Mouse (Mus musculus) urinary bladder, adult 18-20 months (tissue): ENCODE measurements around the gene Evi5l.

Source experiments
- DNase-seq, 2 experiments: peaks; one replicate each; pipeline ENCODE4 v3.0.0; 2022; ENCODE audit warnings: low spot score in 2 of 2, mixed read lengths in 2 of 2

Evi5l gene

DNA sequence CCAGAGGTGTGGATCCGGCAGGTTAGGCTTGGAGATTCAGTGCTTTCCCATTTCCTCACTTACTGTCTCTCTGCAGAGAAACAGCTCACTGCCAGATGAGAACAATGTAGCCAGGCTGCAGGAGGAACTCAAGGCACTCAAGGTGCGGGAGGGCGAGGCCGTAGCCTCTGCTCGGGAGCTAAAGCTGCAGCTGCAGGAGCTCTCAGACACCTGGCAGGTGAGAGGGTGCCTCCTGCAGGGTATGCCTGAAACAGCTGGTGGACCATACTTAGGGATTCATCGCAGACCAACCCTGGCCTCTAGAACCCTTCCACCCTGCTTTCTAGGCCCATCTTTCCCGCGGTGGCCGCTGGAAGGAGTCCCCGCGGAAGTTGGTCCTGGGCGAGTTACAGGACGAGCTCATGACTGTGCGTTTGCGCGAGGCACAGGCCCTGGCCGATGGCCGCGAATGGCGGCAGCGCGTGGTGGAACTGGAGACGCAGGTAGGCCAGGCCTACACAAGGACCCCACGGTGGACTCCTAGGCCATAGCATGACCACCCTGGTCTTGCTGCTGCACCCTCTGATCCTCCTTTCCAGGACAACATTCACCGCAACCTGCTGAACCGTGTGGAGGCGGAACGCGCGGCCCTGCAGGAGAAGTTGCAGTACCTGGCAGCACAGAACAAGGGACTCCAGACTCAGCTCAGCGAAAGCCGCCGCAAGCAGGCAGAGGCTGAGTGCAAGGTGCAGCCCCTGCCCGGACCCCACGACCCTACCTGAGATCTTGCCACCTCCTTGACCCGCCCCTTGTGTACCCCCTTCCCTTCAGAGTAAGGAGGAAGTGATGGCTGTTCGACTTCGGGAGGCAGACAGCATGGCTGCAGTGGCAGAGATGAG is 39.1 kb downstream of the Evi5l start:
- DNase-seq = no peak

DNA sequence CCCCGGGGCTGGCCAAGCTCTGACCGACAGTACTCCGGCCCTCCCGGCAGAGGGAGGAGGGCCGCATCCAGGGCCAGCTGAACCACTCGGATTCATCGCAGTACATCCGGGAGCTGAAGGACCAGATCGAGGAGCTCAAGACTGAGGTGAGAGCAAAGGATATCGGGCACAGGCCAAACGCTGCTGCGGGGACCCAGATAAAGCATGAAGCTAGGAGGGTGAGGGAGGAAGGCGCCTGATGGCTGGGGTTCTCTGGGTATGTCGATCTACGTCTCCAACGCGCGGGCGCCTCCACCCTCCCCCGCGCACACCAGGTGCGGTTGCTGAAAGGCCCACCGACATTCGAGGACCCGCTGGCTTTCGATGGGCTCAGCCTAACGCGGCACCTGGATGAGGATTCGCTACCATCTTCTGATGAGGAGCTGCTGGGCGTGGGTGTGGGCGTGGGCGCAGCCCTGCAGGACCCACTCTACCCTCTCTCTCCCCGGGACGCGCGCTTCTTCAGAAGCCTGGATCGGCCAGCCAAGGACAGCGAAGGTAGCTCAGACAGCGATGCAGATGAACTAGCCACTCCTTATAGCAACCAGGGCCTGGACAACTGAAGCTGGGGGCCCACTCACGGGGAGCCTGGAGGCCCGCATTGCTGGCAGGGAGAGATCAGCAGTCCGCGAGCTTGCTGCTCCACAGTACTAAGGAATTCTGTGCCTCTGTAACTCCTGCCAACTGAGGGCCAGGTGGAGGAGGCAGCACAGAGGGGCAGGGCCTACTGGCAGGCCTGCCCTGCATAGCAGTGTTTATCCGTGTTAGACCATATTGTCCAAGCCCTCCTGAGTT is 40.0 kb downstream of the Evi5l start:
- DNase-seq = no peak

DNA sequence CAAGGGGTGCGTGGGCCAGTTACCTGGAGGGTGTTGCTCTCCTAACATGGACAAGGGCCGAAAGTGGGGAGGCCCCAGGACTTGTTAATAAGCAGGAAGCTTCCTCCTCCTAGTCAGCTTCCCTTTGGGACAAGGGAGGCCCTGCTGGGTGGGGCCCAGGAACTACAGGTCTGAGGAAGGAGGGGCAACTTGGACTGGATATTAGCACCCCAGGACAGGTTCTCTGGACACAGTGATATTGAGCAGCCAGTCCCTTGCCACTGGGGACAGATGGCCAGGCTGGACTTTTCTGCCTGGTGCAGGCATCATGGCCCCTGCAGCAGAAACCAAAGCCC is 40.6 kb downstream of the Evi5l start:
- no peak for DNase-seq

DNA sequence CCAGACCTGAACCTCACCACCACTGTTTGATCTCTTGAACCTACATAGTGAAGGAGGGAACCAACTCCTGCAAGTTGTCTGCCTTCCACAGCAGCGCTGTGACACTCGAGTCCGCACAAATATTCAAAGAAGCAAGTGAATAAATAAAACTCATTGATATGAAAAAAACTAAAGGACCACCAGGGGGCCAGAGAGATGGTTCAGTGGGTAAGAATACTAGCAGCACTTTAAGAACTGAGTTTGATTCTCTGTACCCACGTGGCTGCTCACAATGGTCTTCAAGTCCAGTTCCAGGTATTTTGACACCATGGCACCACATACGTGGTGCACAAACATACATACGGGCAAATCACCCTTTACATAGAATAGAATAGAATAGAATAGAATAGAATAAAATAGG is 44.7 kb downstream of the Evi5l start:
- no peak for DNase-seq

DNA sequence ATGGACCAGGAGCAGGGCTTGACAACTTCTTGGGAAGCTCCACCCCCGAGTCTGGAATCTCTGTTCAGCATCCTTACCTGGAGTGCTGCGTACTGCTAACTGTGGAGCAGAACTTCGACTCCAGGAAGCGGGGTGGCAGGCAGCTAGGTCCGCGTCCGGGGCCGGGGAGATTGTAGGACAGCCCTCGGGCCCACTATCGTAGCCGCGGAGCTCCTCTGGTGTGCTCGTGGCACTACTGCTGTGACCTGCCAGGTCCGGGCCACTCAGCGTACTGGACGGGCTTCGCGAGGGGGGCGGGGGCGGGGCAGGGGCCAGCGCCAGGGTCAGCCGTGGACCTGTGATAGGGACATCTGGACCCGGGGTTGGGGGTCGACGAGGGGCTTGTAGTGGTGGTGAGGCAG is 46.4 kb downstream of the Evi5l start:
- no peak for DNase-seq

DNA sequence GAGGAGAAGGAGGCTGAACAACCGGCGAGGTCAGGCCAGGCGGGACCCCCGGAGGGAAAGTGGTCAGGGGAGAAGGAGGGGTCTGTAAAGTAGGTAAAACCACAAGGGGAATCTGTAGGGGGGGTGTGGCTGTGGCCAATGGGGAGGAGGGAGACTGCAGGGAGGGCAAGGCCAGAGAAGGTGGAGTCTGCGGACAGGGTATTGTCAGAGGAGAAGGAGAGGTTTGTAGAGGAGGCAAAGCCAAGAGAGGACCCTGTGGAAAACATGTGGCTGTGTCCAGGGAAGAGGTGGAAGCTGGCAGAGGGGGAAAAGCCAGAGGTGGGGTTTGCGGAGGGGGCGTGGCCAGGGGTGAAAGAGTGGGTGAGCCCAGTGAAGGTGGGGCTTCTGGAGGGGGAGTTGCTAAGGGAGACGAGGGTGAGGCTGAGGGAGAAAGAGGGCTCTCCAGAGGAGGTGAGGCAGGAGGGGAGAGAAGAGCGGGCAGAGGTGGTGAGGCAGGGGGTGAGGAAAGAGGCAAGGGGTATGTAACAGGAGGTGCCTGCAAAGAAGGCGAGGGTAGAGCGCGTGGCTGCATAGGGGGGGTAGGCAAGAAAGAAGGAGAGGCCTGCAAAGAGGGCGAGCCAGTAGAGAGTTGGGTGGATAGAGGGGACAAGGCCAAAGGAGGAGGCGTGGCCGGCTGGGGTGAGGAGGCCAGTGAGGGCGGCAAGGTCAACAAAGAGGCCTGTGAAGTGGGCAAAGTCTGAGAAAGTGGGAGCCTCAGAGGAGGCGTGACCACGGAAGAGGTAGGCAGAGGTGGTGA is 47.0 kb downstream of the Evi5l start:
- DNase-seq = peak; percentile 57 to 76

DNA sequence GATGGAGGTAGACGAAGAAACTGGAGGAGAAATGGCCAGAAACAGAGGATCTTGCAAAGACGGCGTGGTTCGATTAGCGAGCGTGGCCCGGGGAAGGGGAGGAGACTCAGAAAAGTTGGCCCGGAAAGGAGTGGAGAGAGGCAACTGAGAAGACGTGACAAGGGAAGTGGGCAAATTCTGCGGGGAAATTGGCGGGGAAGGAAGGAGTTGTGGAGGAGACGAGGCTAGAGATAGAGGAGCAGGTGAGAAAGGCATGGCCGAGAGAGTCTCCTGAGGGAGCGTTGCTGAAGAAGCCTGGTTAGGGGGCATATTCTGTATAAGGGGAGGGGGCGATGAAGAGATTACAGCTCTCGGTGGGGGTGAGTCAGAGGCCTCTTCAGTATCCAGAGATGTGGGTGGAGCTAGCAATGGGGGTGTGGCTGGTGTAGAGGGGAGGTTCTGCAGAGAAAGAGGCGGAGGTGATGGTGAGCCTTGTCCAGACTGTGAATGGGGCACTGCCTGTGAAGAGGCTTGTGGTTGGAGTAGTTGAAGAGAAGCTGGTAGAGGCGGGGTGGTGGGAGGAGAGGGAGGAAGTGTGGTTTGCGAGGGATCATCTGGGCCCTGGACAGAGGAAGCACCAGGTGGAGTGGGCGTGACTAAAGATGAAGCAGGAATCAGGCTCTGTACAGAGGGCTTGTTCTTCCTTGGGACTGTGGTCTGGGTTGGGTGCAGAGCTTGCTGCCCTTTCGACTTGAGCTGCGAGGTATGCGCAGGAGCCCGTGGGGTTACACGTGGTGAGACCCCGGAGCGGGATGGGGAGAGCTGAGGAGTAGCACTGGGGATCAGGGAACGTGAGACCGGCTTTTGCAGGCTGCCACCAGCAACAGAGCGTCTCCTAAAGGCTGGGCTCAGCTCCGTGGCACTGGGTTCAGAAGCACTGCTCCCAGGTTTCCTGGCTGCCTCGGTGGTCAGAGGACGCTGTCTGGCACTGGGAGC is 47.9 kb downstream of the Evi5l start:
- peak; percentile 60 to 67 for DNase-seq

DNA sequence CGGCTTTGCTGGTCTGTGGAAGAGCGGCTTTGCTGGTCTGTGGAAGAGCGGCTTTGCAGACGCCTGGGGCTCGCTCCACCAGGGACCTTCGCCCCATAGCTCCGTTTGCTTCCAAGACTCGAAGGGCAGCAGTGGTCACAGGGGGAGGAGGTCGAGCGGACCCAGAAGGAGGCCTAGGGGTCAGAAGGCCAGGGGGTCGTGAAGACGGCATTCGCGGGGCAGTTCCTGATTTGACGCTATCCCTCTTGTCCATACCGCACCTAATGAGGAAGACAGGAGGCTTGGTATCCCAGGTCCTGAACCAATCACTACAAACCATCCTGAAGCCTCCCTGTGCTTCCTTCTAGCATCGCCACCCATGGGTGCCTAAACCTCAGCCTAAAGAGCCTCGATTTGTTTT is 49.9 kb downstream of the Evi5l start:
- no peak for DNase-seq

DNA sequence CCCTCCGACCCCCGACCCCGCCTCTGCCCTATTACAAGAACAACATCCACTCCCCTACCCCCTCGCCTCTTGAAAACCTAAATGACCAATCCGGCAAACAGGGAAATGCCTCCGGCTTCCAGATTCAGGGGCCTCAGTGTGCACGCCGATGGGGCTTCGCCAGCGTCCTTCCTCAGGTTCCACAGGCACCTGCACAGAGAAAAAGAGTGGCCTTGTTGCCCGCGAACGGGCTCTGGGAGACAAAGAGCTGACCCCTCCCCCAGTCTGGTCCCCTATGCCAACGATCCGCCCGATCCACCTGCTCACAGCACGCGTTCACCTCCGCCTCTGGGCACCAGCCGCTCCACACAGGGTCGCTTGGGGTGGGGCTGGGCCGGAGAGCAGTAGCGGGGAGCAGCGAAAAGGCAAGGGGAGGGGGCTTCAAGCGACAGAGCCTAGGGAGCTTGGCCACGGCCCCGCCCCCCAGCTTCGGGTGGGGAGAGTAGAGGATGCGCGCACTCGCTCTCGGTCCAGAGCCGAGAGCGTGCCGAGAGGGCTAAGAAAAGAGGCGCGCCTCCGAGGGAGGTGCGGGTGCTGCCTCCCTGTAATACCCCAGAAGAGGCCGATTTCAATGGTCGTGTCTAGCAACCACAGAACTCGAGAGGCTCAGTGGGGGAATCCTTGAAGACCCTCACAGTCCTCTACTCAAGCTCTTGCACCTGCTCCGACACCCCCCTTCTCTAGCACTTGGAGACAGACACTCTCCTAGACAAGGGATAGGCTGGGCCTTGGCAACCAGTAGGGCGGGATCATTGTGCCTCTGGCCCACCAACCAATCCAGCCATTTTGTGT is 50.6 kb downstream of the Evi5l start, which contains the start of gene Prr36:
Gene Prr36 (minus strand): TSS at position 669 of the 831 bp plus-strand sequence.
- no peak for DNase-seq

DNA sequence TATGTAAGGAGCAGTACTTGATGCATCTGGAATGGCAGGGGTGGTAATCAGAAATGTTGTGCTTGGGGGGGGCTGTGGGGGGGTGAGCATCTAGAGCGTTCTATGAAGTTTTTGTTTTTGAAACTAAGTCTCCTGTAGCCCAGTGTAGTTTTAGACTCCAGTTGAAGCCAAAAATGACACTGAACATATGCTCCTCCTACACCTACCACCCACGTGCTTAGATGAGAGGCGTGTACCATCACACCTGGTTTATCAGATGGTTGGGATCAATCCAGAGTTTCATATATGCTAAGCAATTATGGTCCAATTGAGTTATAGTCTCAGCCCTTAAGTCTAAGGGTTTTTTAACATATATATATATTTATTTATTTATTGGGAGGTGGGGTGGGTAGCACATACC is 53.2 kb downstream of the Evi5l start:
- DNase-seq = no peak

DNA sequence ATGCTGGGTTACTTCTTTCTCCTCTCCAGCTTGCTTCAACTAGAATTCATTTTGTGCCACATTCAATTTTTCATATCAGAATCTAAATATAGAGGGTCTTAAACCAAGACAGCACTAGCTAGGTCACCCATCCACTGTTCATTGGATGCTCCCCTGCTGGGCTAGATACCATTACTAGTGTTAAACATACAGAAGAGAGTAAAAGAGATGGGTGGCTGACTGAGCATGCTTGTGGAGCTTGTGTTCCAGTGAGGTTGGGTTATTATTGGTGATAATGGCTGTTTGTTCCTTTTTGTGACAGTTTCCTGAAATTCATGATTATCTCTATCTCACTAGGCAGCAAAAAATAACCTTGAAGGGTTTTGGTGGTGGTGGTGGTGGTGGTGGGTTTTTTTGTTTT is 55.7 kb downstream of the Evi5l start:
- DNase-seq = no peak

DNA sequence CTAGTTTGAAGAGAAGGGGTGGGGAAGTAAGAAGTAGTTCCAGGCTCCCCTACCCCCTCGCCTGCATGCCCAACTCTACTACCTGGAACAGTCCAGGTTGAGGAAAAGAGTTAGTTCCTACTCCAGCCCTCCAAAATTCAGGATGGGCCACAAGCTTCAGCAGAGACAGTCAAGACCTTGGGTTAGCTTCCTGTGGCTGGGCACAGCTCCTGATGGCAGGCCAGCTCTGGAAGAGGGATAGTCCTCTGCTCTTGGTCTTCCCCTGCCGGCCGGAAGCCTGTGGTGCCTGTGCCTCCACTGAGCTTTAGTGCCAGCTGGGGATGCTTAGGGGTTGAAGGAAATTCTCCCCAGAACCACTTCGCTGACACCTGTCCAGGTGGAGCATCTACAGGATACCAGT is 60.0 kb downstream of the Evi5l start:
- DNase-seq = no peak

DNA sequence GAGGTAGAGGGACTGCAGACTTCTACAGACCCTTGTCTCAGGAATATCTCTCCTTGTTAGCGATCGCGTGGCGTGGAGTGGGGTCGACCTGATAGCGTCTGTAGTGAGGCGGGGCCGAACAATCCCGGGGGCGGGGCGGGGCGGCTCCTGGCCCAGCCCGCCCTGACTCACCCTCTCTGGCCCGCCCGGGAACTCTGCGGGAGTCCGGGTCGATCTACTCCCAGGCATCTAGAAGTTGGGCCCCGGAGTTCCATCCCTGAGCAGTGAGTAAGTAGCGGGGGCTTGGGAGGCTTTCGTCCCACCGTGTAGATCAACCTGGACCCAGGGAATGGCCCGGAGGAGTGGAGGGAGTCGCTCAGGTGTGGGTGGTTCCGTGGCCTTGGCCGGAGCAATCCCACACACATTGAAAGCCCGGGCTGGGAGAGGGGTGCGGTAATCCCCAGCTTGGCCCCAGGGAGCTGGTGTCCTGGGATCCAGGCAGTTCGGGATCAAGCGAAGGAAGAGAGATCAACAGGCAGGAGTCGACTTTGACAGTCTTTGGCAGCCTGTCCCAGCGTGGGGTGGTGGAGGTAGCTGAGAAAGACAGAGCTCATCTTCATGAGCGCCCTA is 60.5 kb downstream of the Evi5l start, which contains the start of gene Lrrc8e:
Gene Lrrc8e (plus strand): TSS at position 89 of the 609 bp plus-strand sequence.
- DNase-seq = peak; percentile 46 to 70

DNA sequence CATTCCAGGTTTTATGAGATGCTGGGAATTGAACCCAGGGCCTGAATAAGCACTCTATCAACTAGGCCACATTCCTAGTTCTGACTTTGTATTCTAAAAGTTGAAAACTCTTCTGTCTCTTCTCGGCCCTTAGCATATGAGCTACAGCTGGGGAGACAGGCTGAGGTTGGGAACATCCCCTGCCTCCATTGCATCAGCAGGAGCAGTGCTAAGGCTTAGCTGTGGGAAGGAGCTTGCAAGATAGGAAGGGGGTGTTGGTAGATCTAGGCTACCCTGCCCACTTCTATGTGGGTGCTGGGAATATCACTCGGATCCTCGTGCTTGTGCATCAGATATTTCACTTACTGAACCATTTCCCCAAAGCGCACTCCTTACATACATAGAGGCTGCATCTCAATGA is 61.6 kb downstream of the Evi5l start:
- DNase-seq = no peak

DNA sequence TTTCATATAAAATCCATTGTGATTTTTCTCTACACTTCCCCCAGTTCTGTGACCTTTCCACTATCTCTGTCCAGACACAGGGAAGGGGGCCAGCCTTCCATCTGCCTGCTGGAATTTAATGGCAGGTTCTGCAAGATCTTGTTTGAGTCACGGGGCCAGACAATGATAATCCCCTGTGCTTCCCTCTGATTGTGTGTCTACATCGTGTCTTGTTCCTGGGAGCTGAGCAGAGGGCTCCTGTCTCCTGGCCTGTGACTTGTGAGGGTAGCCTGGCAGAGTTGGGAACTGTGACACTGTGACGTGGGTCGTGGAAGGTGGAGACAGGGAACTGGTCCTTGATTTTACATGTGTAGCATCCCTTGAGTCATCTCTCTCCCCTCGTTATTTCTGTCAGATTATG is 63.4 kb downstream of the Evi5l start:
- no peak for DNase-seq

DNA sequence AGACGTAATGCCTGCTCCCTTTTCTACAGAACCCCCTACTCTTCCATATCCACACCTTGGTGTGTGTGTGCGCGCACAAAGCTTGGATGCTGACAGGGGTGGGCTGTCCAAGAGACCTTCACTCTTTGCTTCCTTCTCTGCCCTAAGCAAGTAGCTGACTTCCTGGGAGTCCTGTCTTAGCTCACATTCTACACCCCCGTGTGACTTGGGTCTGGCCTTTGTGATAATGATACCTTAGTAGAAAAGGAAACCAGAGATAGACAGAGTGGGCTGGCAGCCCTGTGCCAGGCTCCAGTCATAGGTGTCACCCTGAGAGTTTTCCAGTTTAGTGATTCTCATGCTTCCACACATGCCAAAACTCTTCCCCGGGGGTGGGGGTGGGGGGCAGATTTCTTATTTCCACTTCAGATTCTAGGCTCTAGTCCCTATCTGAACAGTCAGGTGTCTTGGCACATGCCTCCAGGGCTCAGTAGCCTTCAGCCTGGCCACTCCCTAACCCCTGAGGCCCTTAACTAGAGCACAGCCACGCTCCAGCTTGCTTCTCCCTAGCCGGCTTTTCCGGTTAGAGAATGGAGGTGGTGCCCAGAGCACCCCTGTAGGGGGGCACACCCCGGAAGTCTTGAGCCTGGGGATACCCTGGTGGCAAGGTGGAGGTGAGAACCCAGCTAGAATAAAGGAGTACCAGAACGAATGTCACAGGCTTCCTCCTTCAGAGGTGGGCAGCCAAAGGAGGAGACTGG is 64.4 kb downstream of the Evi5l start:
- peak; percentile 48 to 81 for DNase-seq

DNA sequence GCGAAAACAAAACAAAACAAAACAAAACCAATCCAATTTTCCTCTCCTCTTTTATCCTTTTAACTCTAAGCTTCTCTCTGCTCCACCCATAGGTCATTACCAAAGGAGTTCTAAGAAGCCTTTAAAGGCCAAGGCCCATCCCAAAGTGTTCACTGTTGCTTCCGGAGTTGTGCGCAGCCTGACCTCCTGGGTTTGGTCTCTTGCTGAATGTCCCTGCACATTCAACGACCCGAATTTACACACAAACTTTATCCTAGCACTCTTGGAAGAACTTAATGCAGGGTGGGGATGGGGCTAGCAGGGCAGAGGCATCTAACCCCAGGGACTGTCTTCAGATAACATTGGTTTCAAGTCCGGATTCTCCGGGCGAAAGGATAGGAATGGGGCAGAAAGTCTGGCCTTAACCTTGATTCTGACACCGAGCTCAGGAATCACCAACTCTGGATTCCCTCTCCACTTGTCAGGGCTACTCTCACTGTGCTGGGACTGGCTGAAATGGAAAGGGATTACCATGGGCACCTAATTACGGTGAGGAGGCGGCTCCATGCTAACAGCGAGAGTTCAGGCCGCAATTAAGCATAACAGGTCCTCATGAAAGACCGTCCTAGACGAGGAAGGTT is 71.6 kb downstream of the Evi5l start:
- no peak for DNase-seq

DNA sequence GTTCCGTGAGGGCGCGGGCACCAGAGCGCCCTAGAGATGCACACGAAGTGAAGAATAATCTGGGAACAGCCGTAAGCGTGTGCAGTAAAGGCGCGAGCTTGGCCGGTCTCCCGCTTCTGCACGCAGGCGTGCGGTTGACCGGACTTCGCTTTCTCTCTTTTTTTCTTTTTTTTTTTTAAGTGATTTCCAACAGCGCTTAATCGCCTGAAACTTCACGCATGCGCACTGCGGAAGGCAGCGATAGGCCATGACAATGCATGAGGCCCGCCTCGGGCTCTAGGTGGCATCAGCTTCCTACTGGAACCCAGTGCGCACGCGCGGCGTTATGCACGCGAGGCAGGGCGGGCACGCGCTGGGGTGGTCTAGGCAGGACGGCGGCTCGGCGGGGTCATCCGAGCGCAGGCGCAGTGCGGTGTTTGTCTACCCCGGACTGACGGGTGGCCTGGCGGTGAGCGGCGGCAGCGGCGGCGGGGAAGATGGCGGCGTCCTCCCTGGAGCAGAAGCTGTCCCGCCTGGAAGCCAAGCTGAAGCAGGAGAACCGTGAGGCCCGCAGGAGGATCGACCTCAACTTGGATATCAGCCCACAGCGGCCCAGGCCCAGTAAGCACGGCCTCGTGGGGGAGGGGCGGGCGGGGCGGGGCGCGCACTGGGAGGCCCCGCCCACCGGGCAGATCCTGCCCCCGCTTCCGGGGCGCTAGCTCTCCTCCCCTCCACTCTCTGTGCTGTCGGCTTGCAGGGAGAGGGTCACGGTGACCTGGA is 72.2 kb downstream of the Evi5l start, which contains the start of the genes Map2k7 and Gm49320:
Gene Map2k7 (plus strand): TSS at position 307 of the 759 bp plus-strand sequence.
Gene Gm49320 (plus strand): TSS at position 432 of the 759 bp plus-strand sequence.
- peak; percentile 96 to 100 for DNase-seq
